Mouse (Mus musculus) neural tube, embryonic 15.5 days (tissue): ENCODE measurements around the gene Lrrc17. TPM values are rescaled to one million over a fixed set of nuclear protein-coding genes. Genes with fewer than 3 reads are reported as not detected.
"Not testable (repeated sequence)": the region's sequence is repeated elsewhere in the genome, so short reads cannot be mapped to it uniquely, and the experiment has no call there.

Source experiments
- ATAC-seq: fragments of 200-750 bp; cut with Nextera tagmentation; 2 replicates; pipeline ENCODE4 v1.8.0; 2017; ENCODE audit warnings: mild to moderate bottlenecking, moderate TSS enrichment, moderate library complexity; ENCODE audit not compliant: low FRiP score
- H3K27ac ChIP-seq: fragments of 300-500 bp; sonication (generic); replicated peaks from 2 replicates; pipeline ENCODE4 v1.5.1; 2015; ENCODE audit warnings: mild to moderate bottlenecking, inconsistent platforms
- H3K27me3 ChIP-seq: fragments of 300-500 bp; sonication (generic); replicated peaks from 2 replicates; pipeline ENCODE4 v1.6.1; 2015; ENCODE audit warnings: inconsistent platforms
- H3K36me3 ChIP-seq: fragments of 300-500 bp; sonication (generic); 2 replicates; pipeline ENCODE4 v1.6.1; 2015; ENCODE audit warnings: inconsistent platforms
- H3K4me1 ChIP-seq: fragments of 300-500 bp; sonication (generic); 2 replicates; pipeline ENCODE4 v1.6.1; 2015; ENCODE audit warnings: inconsistent platforms
- H3K4me2 ChIP-seq: fragments of 300-500 bp; sonication (generic); 2 replicates; pipeline ENCODE4 v1.6.1; 2015; ENCODE audit warnings: inconsistent platforms, mild to moderate bottlenecking, moderate library complexity
- H3K4me3 ChIP-seq: fragments of 300-500 bp; sonication (generic); replicated peaks from 2 replicates; pipeline ENCODE4 v1.5.1; 2015; ENCODE audit warnings: mild to moderate bottlenecking, inconsistent platforms
- H3K9ac ChIP-seq: fragments of 300-500 bp; sonication (generic); replicated peaks from 2 replicates; pipeline ENCODE4 v1.6.1; 2015; ENCODE audit warnings: mild to moderate bottlenecking, inconsistent platforms
- H3K9me3 ChIP-seq: fragments of 300-500 bp; sonication (generic); replicated peaks from 2 replicates; pipeline ENCODE4 v1.6.1; 2016; ENCODE audit warnings: inconsistent platforms
- WGBS: fragments of 180-500 bp; shearing (Covaris S2); methylation state at CpG from one replicate; pipeline ENCODE4 v1.1.7; 2015; ENCODE audit warnings: mixed read lengths; 5-methylcytosine and 5-hydroxymethylcytosine counted together
- polyA plus RNA-seq: library from polyadenylated mRNA; unstranded; fragments of >200 nt; fragmentation: Nextera tagmentation; extraction: Ambion mirVana; gene quantifications from 2 replicates; pipeline ENCODE4 v1.2.1, GENCODE M21; 2015

Lrrc17 gene
- polyA plus RNA-seq, 1 experiment from 2014 or later = 8.1 TPM

GRCm38 (mm10) chr5:21578136-21578535, 34.8 kb downstream of the Lrrc17 start:
- Histone ChIP-seq H3K36me3 (no peaks in the 10 kb centered on the region), H3K9ac (no peak overlapping the region), H3K9me3 (no peaks in the 10 kb centered on the region), H3K4me3 (no peak overlapping the region), H3K4me2 (no peak overlapping the region), H3K27ac (no peak overlapping the region), H3K27me3 (no peaks in the 10 kb centered on the region), H3K4me1 (no peaks in the 10 kb centered on the region)
- 90% methylated on average over 3 of the region's 3 CpGs for WGBS
- ATAC-seq = no peak

GRCm38 (mm10) chr5:21586763-21587162, 43.4 kb downstream of the Lrrc17 start:
- H3K9me3 ChIP-seq = no peaks in the 10 kb centered on the region
- H3K9ac ChIP-seq = no peak overlapping the region
- H3K4me3 ChIP-seq = no peak overlapping the region
- H3K4me2 ChIP-seq = no peak overlapping the region
- H3K27me3 ChIP-seq = no peaks in the 10 kb centered on the region
- H3K27ac ChIP-seq = no peak overlapping the region
- ATAC-seq = no peak
- WGBS = 53% methylated on average over 6 of the region's 6 CpGs
- H3K4me1 ChIP-seq = no peaks in the 10 kb centered on the region
- H3K36me3 ChIP-seq = no peaks in the 10 kb centered on the region

DNA sequence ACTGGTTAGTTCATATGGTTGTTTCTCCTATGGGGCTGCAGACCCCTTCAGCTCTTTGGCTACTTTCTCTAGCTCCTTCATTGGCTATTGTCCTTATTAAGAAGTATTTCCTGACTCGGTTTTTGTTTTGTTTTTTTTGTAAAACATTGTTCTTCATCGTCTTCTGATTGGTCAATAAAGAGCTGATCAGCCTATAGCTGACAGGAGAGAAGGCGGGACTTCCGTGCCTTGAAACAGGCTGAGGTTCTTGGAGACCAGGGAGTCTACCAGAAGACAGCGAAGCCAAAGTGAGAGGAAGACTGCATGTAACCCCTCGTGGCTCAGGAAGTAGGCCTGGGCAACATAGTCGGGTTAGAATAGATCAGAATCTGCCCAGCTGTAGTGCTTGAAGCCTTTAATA, 44.3 kb downstream of the Lrrc17 start:
- no peak overlapping the region for H3K4me3 ChIP-seq
- H3K4me1 ChIP-seq = no peaks in the 10 kb centered on the region
- H3K4me2 ChIP-seq = no peak overlapping the region
- no peak overlapping the region for H3K27ac ChIP-seq
- H3K27me3 ChIP-seq = no peaks in the 10 kb centered on the region
- H3K36me3 ChIP-seq = no peaks in the 10 kb centered on the region
- WGBS = 79% methylated on average over 7 of the region's 7 CpGs
- ATAC-seq = no peak
- H3K9ac ChIP-seq = no peak overlapping the region
- H3K9me3 ChIP-seq = no peaks in the 10 kb centered on the region

DNA sequence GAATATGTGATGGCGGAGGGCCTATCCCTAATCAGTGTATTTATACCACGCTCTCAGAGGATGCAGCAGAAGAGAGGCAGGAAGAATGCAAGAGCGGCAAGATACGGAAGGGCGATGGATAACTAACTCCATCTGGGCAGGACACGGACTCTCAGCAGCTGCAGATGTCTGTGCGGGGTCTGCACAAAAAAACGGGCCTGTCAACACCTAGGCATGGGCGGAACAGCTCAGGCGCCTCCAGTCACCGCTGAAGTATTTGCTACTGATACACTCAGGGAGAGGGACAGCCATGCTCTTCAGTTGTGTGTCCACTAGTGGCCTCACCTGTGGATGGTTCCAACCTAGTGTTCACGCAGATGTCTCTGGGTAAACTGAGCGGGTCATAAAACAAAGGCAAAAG, 44.9 kb downstream of the Lrrc17 start:
- Histone ChIP-seq H3K4me3 (no peak overlapping the region), H3K36me3 (no peaks in the 10 kb centered on the region), H3K4me1 (no peaks in the 10 kb centered on the region), H3K27me3 (no peaks in the 10 kb centered on the region), H3K4me2 (no peak overlapping the region), H3K27ac (no peak overlapping the region), H3K9me3 (no peaks in the 10 kb centered on the region), H3K9ac (no peak overlapping the region)
- ATAC-seq = no peak
- 95% methylated on average over 13 of the region's 13 CpGs for WGBS

DNA sequence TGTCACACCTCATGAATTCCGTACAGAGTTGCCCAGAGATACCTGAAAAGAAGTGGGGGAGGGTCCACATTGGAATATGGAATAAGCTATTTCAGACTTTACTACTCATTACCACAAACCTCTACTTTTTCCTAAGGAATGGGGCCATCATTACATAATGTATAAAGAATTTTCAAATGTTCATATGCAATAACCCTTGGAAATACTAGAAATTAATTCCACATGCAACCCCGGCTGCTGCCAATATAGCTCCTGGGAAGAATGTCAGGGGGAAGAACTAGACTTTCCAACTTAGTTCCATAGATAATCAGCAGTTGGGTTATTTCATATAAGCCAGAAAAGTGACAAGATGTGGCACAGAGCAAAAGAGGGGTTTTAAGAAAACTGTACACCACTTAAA, 48.7 kb downstream of the Lrrc17 start:
- H3K9ac ChIP-seq = no peak overlapping the region
- no peak overlapping the region for H3K4me3 ChIP-seq
- no peak overlapping the region for H3K4me2 ChIP-seq
- H3K27me3 ChIP-seq = no peaks in the 10 kb centered on the region
- WGBS = 90% methylated on average over 2 of the region's 2 CpGs
- H3K9me3 ChIP-seq = no peaks in the 10 kb centered on the region
- H3K27ac ChIP-seq = no peak overlapping the region
- no peak for ATAC-seq
- no peaks in the 10 kb centered on the region for H3K36me3 ChIP-seq
- H3K4me1 ChIP-seq = no peaks in the 10 kb centered on the region

DNA sequence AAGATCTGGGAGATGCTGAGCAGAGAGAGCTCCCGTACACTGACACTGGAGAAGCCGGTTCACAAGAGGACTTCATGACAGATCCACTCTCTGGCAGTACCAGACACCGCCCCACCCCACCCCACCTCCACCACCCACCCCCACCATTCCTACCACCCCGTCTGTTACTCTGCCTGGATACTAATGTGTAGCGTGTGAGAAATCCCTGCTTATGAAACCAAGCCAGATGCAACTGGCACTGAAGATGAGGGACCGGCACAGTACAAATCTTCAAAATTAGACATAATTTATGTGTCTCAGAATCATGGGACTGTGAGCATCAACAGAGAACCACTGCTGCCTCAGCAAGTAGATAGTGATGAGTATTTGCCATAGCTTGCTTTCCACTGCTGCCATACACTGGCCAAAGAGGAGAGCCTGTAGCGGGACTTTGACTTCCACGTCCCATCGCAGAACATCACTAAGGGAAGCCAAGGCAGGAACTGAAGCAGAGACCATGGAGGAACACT, 49.9 kb downstream of the Lrrc17 start:
- 95% methylated on average over 9 of the region's 9 CpGs for WGBS
- Histone ChIP-seq H3K4me3 (no peak overlapping the region), H3K27me3 (no peaks in the 10 kb centered on the region), H3K9ac (no peak overlapping the region), H3K27ac (no peak overlapping the region), H3K4me1 (no peaks in the 10 kb centered on the region), H3K9me3 (no peaks in the 10 kb centered on the region), H3K36me3 (no peaks in the 10 kb centered on the region), H3K4me2 (no peak overlapping the region)
- ATAC-seq = no peak

DNA sequence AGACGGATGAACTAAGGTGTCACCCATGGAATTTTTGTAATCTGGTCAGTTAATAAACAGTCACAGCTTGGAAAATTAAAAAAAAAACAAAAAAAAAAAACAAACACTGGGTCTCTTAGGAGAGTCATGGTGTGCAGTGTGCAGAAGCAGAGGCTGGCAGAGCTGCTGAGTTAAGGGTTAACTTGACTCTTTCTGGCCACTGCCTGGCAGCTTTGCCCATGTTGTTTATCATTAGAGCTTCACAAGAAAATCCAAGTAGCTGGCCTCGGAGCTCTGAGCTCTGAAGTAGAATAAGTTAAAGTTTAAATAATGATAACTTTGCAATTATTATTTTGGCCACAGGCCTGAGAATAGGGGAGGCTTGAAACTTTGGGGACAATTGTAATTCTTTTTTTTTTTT, 56.2 kb downstream of the Lrrc17 start:
- not testable (repeated sequence) for H3K4me2 ChIP-seq, H3K27me3 ChIP-seq, H3K9ac ChIP-seq, H3K36me3 ChIP-seq, H3K9me3 ChIP-seq, ATAC-seq, H3K4me1 ChIP-seq, H3K27ac ChIP-seq, H3K4me3 ChIP-seq
- 87% methylated on average over 2 of the region's 2 CpGs for WGBS

- H3K27ac ChIP-seq = no peak overlapping the region
- H3K27me3 ChIP-seq = no peaks in the 10 kb centered on the region
- H3K9me3 ChIP-seq = no peaks in the 10 kb centered on the region
- no peak overlapping the region for H3K4me2 ChIP-seq
- WGBS = 93% methylated on average over 4 of the region's 4 CpGs
- no peak overlapping the region for H3K4me3 ChIP-seq
- no peaks in the 10 kb centered on the region for H3K36me3 ChIP-seq
- no peak overlapping the region for H3K9ac ChIP-seq
- no peak for ATAC-seq
- no peaks in the 10 kb centered on the region for H3K4me1 ChIP-seq
Measured at GRCm38 (mm10) chr5:21599961-21600360, 56.6 kb downstream of the Lrrc17 start.

- H3K27me3 ChIP-seq = no peaks in the 10 kb centered on the region
- no peaks in the 10 kb centered on the region for H3K4me1 ChIP-seq
- no peak overlapping the region for H3K4me3 ChIP-seq
- no peak overlapping the region for H3K9ac ChIP-seq
- no peak overlapping the region for H3K4me2 ChIP-seq
- no peaks in the 10 kb centered on the region for H3K36me3 ChIP-seq
- no peaks in the 10 kb centered on the region for H3K9me3 ChIP-seq
- H3K27ac ChIP-seq = no peak overlapping the region
- ATAC-seq = no peak
- 78% methylated on average over 6 of the region's 6 CpGs for whole genome bisulfite sequencing
Measured at GRCm38 (mm10) chr5:21605936-21606335, 62.6 kb downstream of the Lrrc17 start.

GRCm38 (mm10) chr5:21608311-21609304, 65.2 kb downstream of the Lrrc17 start:
- Histone ChIP-seq H3K4me1 (no peaks in the 10 kb centered on the region), H3K27ac (no peak overlapping the region), H3K27me3 (no peaks in the 10 kb centered on the region), H3K4me2 (no peak overlapping the region), H3K9ac (no peak overlapping the region), H3K4me3 (no peak overlapping the region), H3K36me3 (no peaks in the 10 kb centered on the region), H3K9me3 (no peaks in the 10 kb centered on the region)
- no peak for ATAC-seq
- 69% methylated on average over 12 of the region's 12 CpGs for WGBS

DNA sequence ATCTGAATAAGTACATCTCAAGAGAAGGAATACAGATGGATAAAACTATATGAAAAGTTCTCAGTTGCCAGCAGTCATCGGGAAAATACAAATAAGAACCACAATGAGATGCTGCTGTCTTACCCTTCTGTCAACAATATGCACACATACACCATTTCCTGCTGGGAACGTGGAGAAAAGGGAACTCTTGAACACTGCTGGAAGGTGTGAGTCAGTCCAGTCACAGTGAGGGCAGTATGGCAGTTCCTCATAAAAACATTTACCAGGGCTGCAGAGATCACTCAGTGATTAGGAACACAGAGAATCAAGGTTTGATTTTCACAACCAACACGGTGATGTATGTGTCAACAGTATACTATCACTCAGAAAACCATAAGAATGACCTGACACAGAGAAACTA, 67.6 kb downstream of the Lrrc17 start:
- H3K4me3 ChIP-seq = no peak overlapping the region
- no peaks in the 10 kb centered on the region for H3K36me3 ChIP-seq
- H3K27me3 ChIP-seq = no peaks in the 10 kb centered on the region
- no peaks in the 10 kb centered on the region for H3K4me1 ChIP-seq
- H3K27ac ChIP-seq = no peak overlapping the region
- H3K9ac ChIP-seq = no peak overlapping the region
- 80% methylated on average over 3 of the region's 3 CpGs for WGBS
- H3K9me3 ChIP-seq = no peaks in the 10 kb centered on the region
- no peak for ATAC-seq
- H3K4me2 ChIP-seq = no peak overlapping the region

DNA sequence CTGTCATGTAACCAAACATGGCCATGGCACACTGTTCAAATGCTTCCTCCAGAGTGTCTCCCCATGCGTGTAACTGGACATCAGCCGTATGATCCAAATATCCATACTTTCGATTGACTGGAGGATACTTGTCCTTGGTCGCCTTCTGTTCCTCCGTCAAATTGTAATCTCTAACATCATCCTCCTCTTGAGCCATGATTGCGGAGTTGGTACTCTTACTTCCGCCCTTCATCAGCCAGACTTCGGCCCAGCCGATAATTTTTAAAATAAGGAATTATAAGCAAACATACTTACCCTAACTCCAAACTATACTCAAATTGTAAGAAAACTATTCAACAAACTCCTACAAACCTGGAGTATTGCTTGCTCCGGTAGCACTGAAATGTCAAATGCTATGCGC, 70.9 kb downstream of the Lrrc17 start:
- not testable (repeated sequence) for H3K4me3 ChIP-seq, H3K4me1 ChIP-seq, H3K36me3 ChIP-seq, H3K27ac ChIP-seq, H3K27me3 ChIP-seq, H3K9ac ChIP-seq, ATAC-seq, H3K4me2 ChIP-seq, H3K9me3 ChIP-seq
- 98% methylated on average over 11 of the region's 11 CpGs for WGBS
